Mouse (Mus musculus): Measurements from ENCODE around the gene Gldc. TPM values are rescaled to one million over a fixed set of nuclear protein-coding genes. Genes with fewer than 3 reads are reported as not detected.

Gene Gldc
- polyA plus RNA-seq, 1 experiment from 2014 or later = 7.1 TPM

DNA sequence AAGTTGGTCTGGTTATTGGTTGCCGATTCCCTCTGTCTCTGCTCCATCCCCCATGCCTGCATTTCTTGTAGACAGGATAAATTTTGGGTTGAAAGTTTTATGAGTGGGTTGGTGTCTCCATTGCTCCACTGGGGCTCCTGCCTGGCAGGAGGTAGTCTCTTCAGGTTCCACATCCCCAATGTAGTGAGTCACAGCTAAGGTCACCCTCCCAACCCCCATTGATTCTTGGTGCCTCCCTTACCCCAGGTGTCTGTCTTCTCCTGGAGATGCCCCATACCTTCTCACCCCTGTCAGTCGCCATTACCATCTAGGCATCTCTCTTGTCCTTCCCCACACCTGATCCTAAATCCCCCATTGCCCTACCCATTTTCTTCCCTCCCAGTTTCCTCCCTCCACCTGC, 121.0 kb downstream of the Gldc start:
- H3K9me3 ChIP-seq (replicated peaks; ENCODE audit: low read length) = no peaks in the 10 kb centered on the region
- no peaks in the 10 kb centered on the region for H3K27me3 ChIP-seq (ENCODE audit: insufficient read depth, low read length)
- no peak overlapping the region for H3K27ac ChIP-seq
- DNase-seq (ENCODE audit: low spot score) (no peak), ATAC-seq (replicated peaks; ENCODE audit: low FRiP score, low read depth) (no peak)
- WGBS = 89% methylated on average over 2 of the region's 2 CpGs
- no peaks in the 10 kb centered on the region for H3K4me1 ChIP-seq (replicated peaks; ENCODE audit: insufficient read depth, low read length)
- no peak overlapping the region for H3K4me2 ChIP-seq (ENCODE audit: low read length)
- no peaks in the 10 kb centered on the region for H3K36me3 ChIP-seq (ENCODE audit: insufficient read depth, low read length)
- no peak for TF ChIP-seq CTCF (IDR thresholded peaks at IDR 0.05; ENCODE audit: low read depth)
- no peak overlapping the region for H3K9ac ChIP-seq (ENCODE audit: low read depth, low read length)
- no peak overlapping the region for H3K4me3 ChIP-seq (replicated peaks; ENCODE audit: low read depth, low read length)

DNA sequence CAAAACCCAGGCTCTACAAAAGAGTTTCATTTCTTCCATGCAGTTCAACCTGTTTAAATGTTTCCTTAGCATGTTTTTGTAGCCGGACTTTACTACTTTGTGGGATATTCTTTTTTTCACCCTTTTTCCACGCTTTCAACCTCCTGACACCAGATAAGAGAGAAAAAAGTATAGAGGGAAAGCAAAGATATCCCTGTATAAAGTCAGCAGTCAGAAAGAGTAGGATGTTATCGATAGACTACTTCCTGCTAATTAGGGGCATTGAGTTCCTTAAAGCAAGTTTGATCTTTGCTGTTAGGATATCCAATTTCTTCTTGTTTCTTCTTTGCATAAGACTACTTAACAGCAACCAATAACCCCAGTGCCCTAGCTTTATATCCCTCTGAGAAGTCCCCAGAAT, 123.8 kb downstream of the Gldc start:
- no peak for ATAC-seq (replicated peaks; ENCODE audit: low FRiP score, low read depth)
- no peak for TF ChIP-seq CTCF (IDR thresholded peaks at IDR 0.05; ENCODE audit: low read depth)
- no peaks in the 10 kb centered on the region for H3K9me3 ChIP-seq (replicated peaks; ENCODE audit: low read length)
- H3K27me3 ChIP-seq (ENCODE audit: insufficient read depth, low read length) = no peaks in the 10 kb centered on the region
- no peaks in the 10 kb centered on the region for H3K4me1 ChIP-seq (replicated peaks; ENCODE audit: insufficient read depth, low read length)
- H3K4me2 ChIP-seq (ENCODE audit: low read length) = no peak overlapping the region
- no peak overlapping the region for H3K4me3 ChIP-seq (replicated peaks; ENCODE audit: low read depth, low read length)
- no peak overlapping the region for H3K27ac ChIP-seq
- WGBS = 86% methylated on average over 3 of the region's 3 CpGs
- H3K9ac ChIP-seq (ENCODE audit: low read depth, low read length) = no peak overlapping the region
- DNase-seq (ENCODE audit: low spot score) = no peak
- peaks cover 4% of the 10 kb centered on the region; the same call in 1 of the 2 replicates for H3K36me3 ChIP-seq (ENCODE audit: insufficient read depth, low read length)

DNA sequence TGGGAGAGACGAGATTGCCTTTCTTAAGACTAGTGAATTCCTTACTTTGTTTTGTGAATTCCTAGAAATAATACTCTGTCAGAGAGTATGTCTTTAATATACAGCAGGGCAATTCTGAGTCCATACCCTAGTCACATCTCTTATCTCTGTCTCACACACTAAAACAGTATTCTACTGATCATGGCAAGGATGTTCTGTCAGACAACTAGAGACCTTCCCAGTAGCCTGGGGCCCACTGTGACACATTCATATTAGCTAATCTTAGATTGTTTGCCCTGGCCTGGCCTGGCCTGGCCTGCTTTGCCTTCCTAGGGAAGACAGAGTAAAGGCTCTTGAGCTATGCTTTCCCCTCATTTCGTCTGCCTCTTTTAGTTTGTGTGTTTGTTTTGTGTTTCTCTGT, 124.6 kb downstream of the Gldc start:
- Histone ChIP-seq H3K9me3 (replicated peaks; ENCODE audit: low read length) (no peaks in the 10 kb centered on the region), H3K27ac (no peak overlapping the region), H3K36me3 (ENCODE audit: insufficient read depth, low read length) (peaks cover 4% of the 10 kb centered on the region; the same call in 1 of the 2 replicates), H3K4me1 (replicated peaks; ENCODE audit: insufficient read depth, low read length) (no peaks in the 10 kb centered on the region), H3K4me3 (replicated peaks; ENCODE audit: low read depth, low read length) (no peak overlapping the region), H3K27me3 (ENCODE audit: insufficient read depth, low read length) (no peaks in the 10 kb centered on the region), H3K9ac (ENCODE audit: low read depth, low read length) (no peak overlapping the region), H3K4me2 (ENCODE audit: low read length) (no peak overlapping the region)
- TF ChIP-seq CTCF (IDR thresholded peaks at IDR 0.05; ENCODE audit: low read depth) = no peak
- 79% methylated on average over 2 of the region's 2 CpGs for WGBS
- ATAC-seq (replicated peaks; ENCODE audit: low FRiP score, low read depth) (no peak), DNase-seq (ENCODE audit: low spot score) (no peak)

Other genes starting within 250 kb of the Gldc start
- not detected in 2 replicates for gene Trpd52l3, start 171.6 kb downstream of the Gldc start, polyA plus RNA-seq (2015; fragmentation: Nextera tagmentation; extraction: Ambion mirVana)
- gene Uhrf2, start 144.9 kb downstream of the Gldc start, polyA plus RNA-seq (2015; fragmentation: Nextera tagmentation; extraction: Ambion mirVana) = 47.6 TPM in 2 replicates
- not detected in 2 replicates for gene Mbl2, start 57.5 kb upstream of the Gldc start, polyA plus RNA-seq (2015; fragmentation: Nextera tagmentation; extraction: Ambion mirVana)